In genomic region chr11:117826164-117826563, GRCm38 (mm10) we compare ENCODE assay signal across 9 mouse cellular contexts. TPM values are rescaled to one million over a fixed set of nuclear protein-coding genes. Genes with fewer than 3 reads are reported as not detected.
A peak's percentile ranks its signal among the peaks of the same experiment; 100 is the strongest.
DNase-seq lines count a peak whose midpoint lies in the region; ATAC-seq and TF ChIP-seq lines count a peak whose summit lies in the region.
"Had no signal": no experiment of that assay in that cellular context is flagged by ENCODE, and none has a peak within 500 bp of the region (broad histone marks: within the 10 kb centered on the region; RNA-seq: fewer than 3 reads in every experiment).

No protein-coding gene starts in this region.

- peak; percentile 40 for DNase-seq in adrenal gland, postnatal 10 days
- no peak for DNase-seq in adrenal gland, adult 8-10 months
- DNase-seq in layer of hippocampus, postnatal 14 days (ENCODE audit: low spot score in 2 of 2): no peak
- DNase-seq in right cerebral cortex, postnatal 36 days (ENCODE audit: low spot score in 2 of 2): no peak

- H3K4me3 ChIP-seq in C2C12 (ENCODE audit: insufficient read depth, poor library complexity, severe bottlenecking): peak overlapping the region; percentile 89
- peak overlapping the region; percentile 56 for H3K4me3 ChIP-seq in forebrain, embryonic 13.5 days
- H3K4me3 ChIP-seq in liver, embryonic 12.5 days: peak overlapping the region; percentile 83

- ATAC-seq in forebrain, embryonic 13.5 days: no peak; the same call in 1 of the 2 replicates
- no peak for ATAC-seq in liver, embryonic 12.5 days
- no peak for ATAC-seq in cerebellum, adult (ENCODE audit: insufficient number of reproducible peaks, low FRiP score, low TSS enrichment)

- TF ChIP-seq CTCF in C2C12 (IDR thresholded peaks at IDR 0.05; ENCODE audit: control insufficient read depth, insufficient read depth, insufficient read length): no peak

- H3K27ac ChIP-seq in forebrain, embryonic 13.5 days: peak overlapping the region; percentile 89
- H3K27ac ChIP-seq in liver, embryonic 12.5 days: peak overlapping the region; percentile 95

- H3K79me3 ChIP-seq in C2C12 (ENCODE audit: low read depth): peaks cover 33% of the 10 kb centered on the region

- H3K9me3 ChIP-seq in forebrain, embryonic 13.5 days (replicated peaks): no peaks in the 10 kb centered on the region
- no peaks in the 10 kb centered on the region for H3K9me3 ChIP-seq in liver, embryonic 12.5 days (replicated peaks)

- H3K36me3 ChIP-seq in C2C12 (ENCODE audit: control insufficient read depth, insufficient read depth): peaks cover 28% of the 10 kb centered on the region
- H3K36me3 ChIP-seq in forebrain, embryonic 13.5 days (ENCODE audit: poor library complexity, severe bottlenecking): peaks cover 27% of the 10 kb centered on the region
- H3K36me3 ChIP-seq in liver, embryonic 12.5 days: peaks cover 32% of the 10 kb centered on the region

- peaks cover 63% of the 10 kb centered on the region for H3K4me1 ChIP-seq in forebrain, embryonic 13.5 days
- peaks cover 91% of the 10 kb centered on the region for H3K4me1 ChIP-seq in liver, embryonic 12.5 days

- no peaks in the 10 kb centered on the region for H3K27me3 ChIP-seq in C2C12 (ENCODE audit: control insufficient read depth, insufficient read depth, insufficient read length)
- H3K27me3 ChIP-seq in forebrain, embryonic 13.5 days: no peaks in the 10 kb centered on the region
- H3K27me3 ChIP-seq in liver, embryonic 12.5 days (replicated peaks): no peaks in the 10 kb centered on the region

- peak overlapping the region; percentile 86 for H3K4me2 ChIP-seq in forebrain, embryonic 13.5 days
- H3K4me2 ChIP-seq in liver, embryonic 12.5 days: peak overlapping the region; percentile 82

- peak overlapping the region; percentile 82 for H3K9ac ChIP-seq in forebrain, embryonic 13.5 days
- H3K9ac ChIP-seq in liver, embryonic 12.5 days: peak overlapping the region; percentile 94

- 3% methylated on average over 5 of the region's 5 CpGs for WGBS in forebrain, embryonic 13.5 days
- 36% methylated on average over 5 of the region's 5 CpGs for WGBS in liver, embryonic 12.5 days (ENCODE audit: insufficient replicate concordance)

- H3ac ChIP-seq in C2C12 (ENCODE audit: control insufficient read depth, insufficient read length, low read depth): peak overlapping the region; percentile 73

- H3K79me2 ChIP-seq in C2C12 (ENCODE audit: control insufficient read depth, insufficient read depth): peaks cover 56% of the 10 kb centered on the region

TF ChIP-seq in C2C12, 6 proteins besides CTCF, POLR2A, EP300 and RAD21:
- TF ChIP-seq MYOG (IDR thresholded peaks at IDR 0.05; ENCODE audit: control insufficient read depth, extremely low read depth, insufficient read length) (no peak), CEBPB (IDR thresholded peaks at IDR 0.05; ENCODE audit: low read depth) (no peak), MAX (IDR thresholded peaks at IDR 0.05) (no peak), MYOD1 (IDR thresholded peaks at IDR 0.05; ENCODE audit: control insufficient read depth, insufficient read length, low read depth) (no peak), FOSL1 (IDR thresholded peaks at IDR 0.05; ENCODE audit: insufficient read depth, low read length, poor library complexity, severe bottlenecking) (no peak), USF1 (IDR thresholded peaks at IDR 0.05; ENCODE audit: low read depth) (no peak)

RNA-seq across cellular contexts. Expression of gene Tk1, which starts 0.3 kb away (rescaled TPM):
- total RNA-seq in adrenal gland, postnatal 10 days (2021): 10 to 100 TPM; 39.7 to 47.3 TPM
- 1 to 10 TPM; 2.4 to 5.0 (median 4.3) TPM for total RNA-seq in adrenal gland, adult 8-10 months (2022)
- 265 TPM for polyA plus RNA-seq in C2C12 (2012; fragmentation: generic; extraction: Trizol)
- 103 and 104 TPM in 2 replicates for polyA plus RNA-seq in forebrain, embryonic 13.5 days (2015; fragmentation: Nextera tagmentation; extraction: Ambion mirVana)
- polyA plus RNA-seq in liver, embryonic 12.5 days (2016; fragmentation: Nextera tagmentation; extraction: Ambion mirVana): 145 and 152 TPM in 2 replicates
- total RNA-seq in layer of hippocampus, postnatal 14 days (2021): 1 to 10 TPM; 1.6 to 3.3 TPM

RNA-seq across cellular contexts. Expression of gene Afmid, which starts 0.4 kb away (rescaled TPM):
- 10 to 100 TPM; 14.1 to 17.7 TPM for total RNA-seq in adrenal gland, postnatal 10 days (2021)
- 10 to 100 TPM in 2 of 4 experiments, 1 to 10 TPM in 2; 5.1 to 17.0 (median 10.2) TPM for total RNA-seq in adrenal gland, adult 8-10 months (2022)
- polyA plus RNA-seq in C2C12 (2012; fragmentation: generic; extraction: Trizol): 3.2 TPM
- 7.4 and 7.5 TPM in 2 replicates for polyA plus RNA-seq in forebrain, embryonic 13.5 days (2015; fragmentation: Nextera tagmentation; extraction: Ambion mirVana)
- 6.7 TPM in 2 replicates for polyA plus RNA-seq in liver, embryonic 12.5 days (2016; fragmentation: Nextera tagmentation; extraction: Ambion mirVana)
- total RNA-seq in layer of hippocampus, postnatal 14 days (2021): 1 to 10 TPM; 4.2 to 4.5 TPM

RNA-seq across cellular contexts. Expression of gene Gm20708, which starts 16.7 kb away (rescaled TPM):
- under 1 TPM; 0.57 to 0.58 TPM for total RNA-seq in adrenal gland, postnatal 10 days (2021)
- 1 to 10 TPM in 2 of 4 experiments, under 1 TPM in 2; 0.59 to 3.4 (median 1.3) TPM for total RNA-seq in adrenal gland, adult 8-10 months (2022)
- polyA plus RNA-seq in C2C12 (2012; fragmentation: generic; extraction: Trizol): 0.16 TPM
- polyA plus RNA-seq in forebrain, embryonic 13.5 days (2015; fragmentation: Nextera tagmentation; extraction: Ambion mirVana): 0.36 and 0.49 TPM in 2 replicates
- polyA plus RNA-seq in liver, embryonic 12.5 days (2016; fragmentation: Nextera tagmentation; extraction: Ambion mirVana): 0.23 and 0.27 TPM in 2 replicates
- total RNA-seq in layer of hippocampus, postnatal 14 days (2021): 1 to 10 TPM; 2.8 to 3.2 TPM
- polyA plus RNA-seq: large intestine, adult 2 months had no signal

RNA-seq across cellular contexts. Expression of gene Syngr2, which starts 16.7 kb away (rescaled TPM):
- 10 to 100 TPM; 60.2 to 69.5 TPM for total RNA-seq in adrenal gland, postnatal 10 days (2021)
- total RNA-seq in adrenal gland, adult 8-10 months (2022): 100 to 1,000 TPM in 2 of 4 experiments, 10 to 100 TPM in 2; 86.0 to 110 (median 103) TPM
- polyA plus RNA-seq in C2C12 (2012; fragmentation: generic; extraction: Trizol): 65.3 TPM
- 15.9 and 17.4 TPM in 2 replicates for polyA plus RNA-seq in forebrain, embryonic 13.5 days (2015; fragmentation: Nextera tagmentation; extraction: Ambion mirVana)
- 61.5 and 66.4 TPM in 2 replicates for polyA plus RNA-seq in liver, embryonic 12.5 days (2016; fragmentation: Nextera tagmentation; extraction: Ambion mirVana)
- 10 to 100 TPM; 15.2 to 15.4 TPM for total RNA-seq in layer of hippocampus, postnatal 14 days (2021)

RNA-seq across cellular contexts. Expression of gene Birc5, which starts 22.9 kb away (rescaled TPM):
- 10 to 100 TPM; 23.3 to 28.0 TPM for total RNA-seq in adrenal gland, postnatal 10 days (2021)
- total RNA-seq in adrenal gland, adult 8-10 months (2022): 1 to 10 TPM; 1.2 to 2.5 (median 1.7) TPM
- 230 TPM for polyA plus RNA-seq in C2C12 (2012; fragmentation: generic; extraction: Trizol)
- 231 and 243 TPM in 2 replicates for polyA plus RNA-seq in forebrain, embryonic 13.5 days (2015; fragmentation: Nextera tagmentation; extraction: Ambion mirVana)
- polyA plus RNA-seq in liver, embryonic 12.5 days (2016; fragmentation: Nextera tagmentation; extraction: Ambion mirVana): 370 and 373 TPM in 2 replicates
- 1 to 10 TPM; 2.1 to 3.4 TPM for total RNA-seq in layer of hippocampus, postnatal 14 days (2021)

Comparison
In these comparisons a context has a peak if more than half of its experiments do, and no peak if none do; other contexts are left out.
1. RNA of gene Tk1, which starts 0.3 kb away (total RNA-seq): 39.7 to 47.3 TPM in adrenal gland, postnatal 10 days; 2.4 to 5.0 TPM in adrenal gland, adult 8-10 months and 1.6 to 3.3 TPM in layer of hippocampus, postnatal 14 days; every median in the first group is over 4 times any median in the second.
2. Peak in every context shown above with its lines, with median percentiles within 50 percentile points of each other: H3K4me3 ChIP-seq.